9 mouse cellular contexts compared by ENCODE assay signal in genomic region chr7:49399314-49399713, GRCm38 (mm10).
DNase-seq lines count a peak whose midpoint lies in the region; ATAC-seq and TF ChIP-seq lines count a peak whose summit lies in the region.
"Had no signal": no experiment of that assay in that cellular context is flagged by ENCODE, and none has a peak within 500 bp of the region (broad histone marks: within the 10 kb centered on the region; RNA-seq: fewer than 3 reads in every experiment).

No protein-coding gene starts in this region.

- no peaks in the 10 kb centered on the region for H3K36me3 ChIP-seq in limb, embryonic 13.5 days
- peaks cover under 1% of the 10 kb centered on the region for H3K36me3 ChIP-seq in myocyte (ENCODE audit: control insufficient read depth, insufficient read depth)
- H3K36me3 ChIP-seq in stomach, embryonic 16.5 days (ENCODE audit: control insufficient read depth, insufficient read depth, low read length), result no peaks in the 10 kb centered on the region
- H3K36me3 ChIP-seq: embryonic facial prominence, embryonic 12.5 days had no signal

- ATAC-seq in limb, embryonic 13.5 days (ENCODE audit: low FRiP score, low read depth), result peak; percentile 33; the same call in 1 of the 2 replicates
- ATAC-seq in stomach, embryonic 16.5 days (ENCODE audit: insufficient read depth, low FRiP score), result peak; percentile 39; the same call in 1 of the 2 replicates

- H3K79me2 ChIP-seq in myocyte (ENCODE audit: control insufficient read depth, insufficient read depth), result no peaks in the 10 kb centered on the region

- no peak for TF ChIP-seq POLR2A in myocyte (IDR thresholded peaks at IDR 0.05; ENCODE audit: insufficient read length, low read depth)

- no peak overlapping the region for H3K27ac ChIP-seq in limb, embryonic 13.5 days
- H3K27ac ChIP-seq in stomach, embryonic 16.5 days (ENCODE audit: low read length), result peak overlapping the region; percentile 19; the same call in 1 of the 2 replicates
- H3K27ac ChIP-seq: embryonic facial prominence, embryonic 12.5 days had no signal

- H3K27me3 ChIP-seq in limb, embryonic 13.5 days, result no peaks in the 10 kb centered on the region
- no peaks in the 10 kb centered on the region for H3K27me3 ChIP-seq in myocyte (ENCODE audit: control insufficient read depth, insufficient read depth, insufficient read length)
- H3K27me3 ChIP-seq in stomach, embryonic 16.5 days (ENCODE audit: control insufficient read depth, insufficient read depth, low read length), result no peaks in the 10 kb centered on the region
- H3K27me3 ChIP-seq: embryonic facial prominence, embryonic 12.5 days had no signal

- H3K4me3 ChIP-seq in limb, embryonic 13.5 days, result no peak overlapping the region
- no peak overlapping the region for H3K4me3 ChIP-seq in myocyte
- no peak overlapping the region for H3K4me3 ChIP-seq in stomach, embryonic 16.5 days (replicated peaks; ENCODE audit: low read length)
- H3K4me3 ChIP-seq: embryonic facial prominence, embryonic 12.5 days had no signal

- 43% methylated on average over 2 of the region's 2 CpGs for WGBS in limb, embryonic 13.5 days
- 40% methylated on average over 2 of the region's 2 CpGs for WGBS in stomach, embryonic 16.5 days

- H3K4me2 ChIP-seq in limb, embryonic 13.5 days (replicated peaks), result no peak overlapping the region
- peak overlapping the region; percentile 53 for H3K4me2 ChIP-seq in myocyte (ENCODE audit: low read depth)
- no peak overlapping the region for H3K4me2 ChIP-seq in stomach, embryonic 16.5 days (ENCODE audit: low read depth, low read length)
- H3K4me2 ChIP-seq: embryonic facial prominence, embryonic 12.5 days had no signal

- H3ac ChIP-seq in myocyte (ENCODE audit: control insufficient read depth, insufficient read length), result no peak overlapping the region

- peaks cover 5% of the 10 kb centered on the region; the same call in 1 of the 2 replicates for H3K9me3 ChIP-seq in limb, embryonic 13.5 days
- no peaks in the 10 kb centered on the region for H3K9me3 ChIP-seq in stomach, embryonic 16.5 days (replicated peaks; ENCODE audit: control insufficient read depth, low read length)

- peaks cover 42% of the 10 kb centered on the region for H3K4me1 ChIP-seq in limb, embryonic 13.5 days
- H3K4me1 ChIP-seq in stomach, embryonic 16.5 days (ENCODE audit: control insufficient read depth, insufficient read depth, low read length), result peaks cover 10% of the 10 kb centered on the region; the same call in 1 of the 2 replicates

- H3K9ac ChIP-seq in limb, embryonic 13.5 days, result 0 out of 2 replicates have a peak overlapping the region, but pooled peaks have one; percentile 36
- H3K9ac ChIP-seq in stomach, embryonic 16.5 days (ENCODE audit: low read length), result no peak overlapping the region
- H3K9ac ChIP-seq: embryonic facial prominence, embryonic 12.5 days had no signal

- peak; percentile 62 for DNase-seq in ovary, postnatal 14 days (ENCODE audit: low spot score)
- no peak for DNase-seq in ovary, postnatal 10 days (ENCODE audit: low spot score)
- DNase-seq in cerebellum, adult 11 months, result peak; percentile 56
- peak; percentile 77 for DNase-seq in forelimb bud, embryonic 11.5 days (ENCODE audit: low read depth, low spot score)
- DNase-seq in kidney, adult 9 months, result peak; percentile 67

TF ChIP-seq in myocyte, 11 proteins besides CTCF, POLR2A, EP300 and RAD21:
- TF ChIP-seq CEBPB (IDR thresholded peaks at IDR 0.05; ENCODE audit: insufficient read depth, poor library complexity, severe bottlenecking) (no peak), E2F4 (IDR thresholded peaks at IDR 0.05; ENCODE audit: insufficient read depth) (no peak), MAX (IDR thresholded peaks at IDR 0.05; ENCODE audit: low read depth) (no peak), MYOG (IDR thresholded peaks at IDR 0.05; ENCODE audit: control insufficient read depth in 1 of 3, insufficient read depth in 1 of 3, insufficient read length in 2 of 3, low read depth in 2 of 3) (no peak), SRF (IDR thresholded peaks at IDR 0.05; ENCODE audit: control insufficient read depth, insufficient read length, low read depth) (no peak), REST (IDR thresholded peaks at IDR 0.05; ENCODE audit: insufficient read depth, insufficient read length) (no peak), TCF3 (IDR thresholded peaks at IDR 0.05; ENCODE audit: insufficient read length, low read depth) (no peak), POLR2AphosphoS2 (IDR thresholded peaks at IDR 0.05; ENCODE audit: insufficient read length, low read depth) (no peak), TCF12 (IDR thresholded peaks at IDR 0.05; ENCODE audit: insufficient read depth, poor library complexity, severe bottlenecking) (no peak), USF1 (IDR thresholded peaks at IDR 0.05; ENCODE audit: low read depth) (no peak), MYOD1 (IDR thresholded peaks at IDR 0.05; ENCODE audit: control insufficient read depth in 1 of 3, insufficient read length in 2 of 3, low read depth in 2 of 3) (no peak)
